Mouse (Mus musculus): ENCODE measurements at regions not wholly inside any gene's neighbourhood (a gene's known extent, or its start where the extent isn't known, plus 50 kb on each side); places are given as distances from the start of the nearest gene placed in this dataset.

DNA sequence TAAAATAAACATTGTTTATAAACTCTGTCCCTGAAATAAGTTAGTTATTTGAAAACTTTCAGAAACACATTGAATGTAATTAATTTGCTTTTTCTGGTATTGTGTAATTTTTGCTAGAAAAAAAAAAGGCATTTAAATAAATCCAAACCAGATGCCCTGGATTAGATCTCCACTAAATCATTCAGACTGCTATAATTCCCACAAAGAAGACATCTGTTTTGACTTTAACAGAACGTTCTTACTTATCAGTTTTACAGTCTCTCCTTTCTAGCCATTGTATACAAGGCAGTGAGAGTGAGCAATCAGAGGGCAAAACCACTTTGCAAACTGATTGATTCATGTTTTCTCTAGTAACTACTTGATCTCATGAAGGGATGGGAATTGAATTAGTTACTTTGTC is 478.8 kb downstream of the Slitrk6 start:
- peak; percentile 48 for DNase-seq
- no peak for TF ChIP-seq CTCF (IDR thresholded peaks at IDR 0.05; ENCODE audit: low read depth)
- H3K27ac ChIP-seq (ENCODE audit: low read depth), result no peak overlapping the region

DNA sequence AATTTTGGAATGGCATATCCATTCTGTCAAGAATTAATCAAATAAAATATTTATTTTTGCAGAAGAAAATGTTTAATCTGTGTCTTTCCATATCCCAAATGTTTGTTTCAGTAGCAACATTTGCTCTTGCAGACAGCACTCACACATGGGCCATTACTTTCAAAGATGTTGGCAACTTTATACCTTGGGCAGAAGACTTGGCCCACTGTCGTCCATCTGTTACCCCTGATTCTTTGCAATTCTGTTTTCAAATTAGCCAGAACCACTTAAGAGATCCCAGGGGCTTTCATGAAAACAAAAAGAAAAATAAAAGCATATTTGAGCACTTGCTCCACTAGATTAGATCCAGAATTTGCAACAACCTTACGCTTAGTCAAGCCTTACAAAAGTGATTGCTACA is 483.7 kb downstream of the Slitrk6 start:
- Histone ChIP-seq H3K27ac (ENCODE audit: low read depth) (no peak overlapping the region), H3K4me1 (ENCODE audit: insufficient read depth) (no peaks in the 10 kb centered on the region), H3K36me3 (ENCODE audit: insufficient read depth) (no peaks in the 10 kb centered on the region), H3K4me2 (no peak overlapping the region), H3K9ac (no peak overlapping the region), H3K9me3 (ENCODE audit: low read depth, low read length) (no peaks in the 10 kb centered on the region), H3K27me3 (ENCODE audit: insufficient read depth, low read length) (no peaks in the 10 kb centered on the region), H3K4me3 (ENCODE audit: low read depth, low read length) (no peak overlapping the region)
- WGBS, result 83% methylated on average over 2 of the region's 2 CpGs
- no peak for TF ChIP-seq CTCF (IDR thresholded peaks at IDR 0.05; ENCODE audit: low read depth)
- ATAC-seq (ENCODE audit: insufficient read depth) (no peak), DNase-seq (no peak)

More for the DNA sequence above, 478.8 kb downstream of the Slitrk6 start:
- ATAC-seq (ENCODE audit: insufficient read depth), result peak; percentile 60; the same call in 1 of the 2 replicates
- no peak overlapping the region for H3K4me3 ChIP-seq (ENCODE audit: low read depth, low read length)
- 17% methylated on average over 1 of the region's 1 CpGs for WGBS
- H3K9me3 ChIP-seq (ENCODE audit: low read depth, low read length), result no peaks in the 10 kb centered on the region
- no peak overlapping the region for H3K4me2 ChIP-seq
- H3K4me1 ChIP-seq (ENCODE audit: insufficient read depth), result no peaks in the 10 kb centered on the region; the same call in 1 of the 2 replicates
- no peaks in the 10 kb centered on the region for H3K27me3 ChIP-seq (ENCODE audit: insufficient read depth, low read length)
- no peak overlapping the region for H3K9ac ChIP-seq
- H3K36me3 ChIP-seq (ENCODE audit: insufficient read depth), result no peaks in the 10 kb centered on the region

DNA sequence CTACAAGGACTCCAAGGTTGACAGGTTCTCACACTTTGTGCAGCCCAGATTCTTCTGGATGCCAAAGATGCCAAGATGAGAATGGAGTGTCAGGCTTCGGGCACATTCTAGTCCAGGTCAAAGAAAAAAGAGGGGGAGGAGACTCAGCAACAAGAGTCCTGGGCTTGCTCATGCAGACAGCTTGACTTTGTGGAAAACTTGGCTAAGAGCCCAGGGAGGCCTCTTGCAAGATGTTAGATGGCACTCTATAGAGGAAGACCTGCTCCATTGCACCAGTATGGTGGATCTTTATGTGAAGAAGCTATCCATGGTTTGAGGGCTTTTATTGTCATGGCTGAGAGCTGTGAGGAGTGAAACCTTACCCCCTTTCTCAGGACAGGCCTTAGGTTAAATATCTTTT is 510.5 kb downstream of the Slitrk6 start:
- H3K36me3 ChIP-seq (ENCODE audit: insufficient read depth), result no peaks in the 10 kb centered on the region
- WGBS, result 42% methylated on average over 1 of the region's 1 CpGs
- peak; percentile 58 for ATAC-seq (ENCODE audit: insufficient read depth)
- TF ChIP-seq CTCF (IDR thresholded peaks at IDR 0.05; ENCODE audit: low read depth), result no peak
- no peak overlapping the region for H3K27ac ChIP-seq (ENCODE audit: low read depth)
- H3K4me1 ChIP-seq (ENCODE audit: insufficient read depth), result no peaks in the 10 kb centered on the region
- no peaks in the 10 kb centered on the region for H3K27me3 ChIP-seq (ENCODE audit: insufficient read depth, low read length)
- DNase-seq, result peak; percentile 68
- no peaks in the 10 kb centered on the region for H3K9me3 ChIP-seq (ENCODE audit: low read depth, low read length)
- no peak overlapping the region for H3K9ac ChIP-seq
- H3K4me3 ChIP-seq (ENCODE audit: low read depth, low read length), result no peak overlapping the region
- H3K4me2 ChIP-seq, result no peak overlapping the region

DNA sequence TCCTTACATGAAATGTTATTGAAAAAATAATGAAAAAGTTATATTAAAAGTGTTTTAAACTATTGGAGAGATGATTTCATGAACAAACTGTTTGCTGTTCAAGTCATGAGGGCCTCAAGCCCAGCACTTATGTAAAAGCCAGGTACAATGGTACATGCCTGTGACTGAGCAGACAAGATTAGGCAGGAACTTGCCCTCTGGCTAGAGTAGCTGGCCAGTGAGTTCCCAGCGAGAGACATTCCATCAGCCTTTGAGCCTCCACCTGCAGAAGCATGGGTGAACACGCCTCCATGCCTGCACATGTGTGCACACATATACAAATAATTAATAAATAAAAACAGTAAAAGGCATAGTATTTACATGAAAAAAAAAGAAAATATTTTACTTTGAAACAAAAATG is 511.4 kb downstream of the Slitrk6 start:
- no peaks in the 10 kb centered on the region for H3K36me3 ChIP-seq (ENCODE audit: insufficient read depth)
- H3K9ac ChIP-seq, result no peak overlapping the region
- no peaks in the 10 kb centered on the region for H3K9me3 ChIP-seq (ENCODE audit: low read depth, low read length)
- H3K4me3 ChIP-seq (ENCODE audit: low read depth, low read length), result no peak overlapping the region
- WGBS, result 83% methylated on average over 2 of the region's 2 CpGs
- no peaks in the 10 kb centered on the region for H3K27me3 ChIP-seq (ENCODE audit: insufficient read depth, low read length)
- H3K27ac ChIP-seq (ENCODE audit: low read depth), result no peak overlapping the region
- no peaks in the 10 kb centered on the region for H3K4me1 ChIP-seq (ENCODE audit: insufficient read depth)
- no peak overlapping the region for H3K4me2 ChIP-seq
- TF ChIP-seq CTCF (IDR thresholded peaks at IDR 0.05; ENCODE audit: low read depth), result no peak
- no peak for ATAC-seq (ENCODE audit: insufficient read depth)
- DNase-seq, result no peak

DNA sequence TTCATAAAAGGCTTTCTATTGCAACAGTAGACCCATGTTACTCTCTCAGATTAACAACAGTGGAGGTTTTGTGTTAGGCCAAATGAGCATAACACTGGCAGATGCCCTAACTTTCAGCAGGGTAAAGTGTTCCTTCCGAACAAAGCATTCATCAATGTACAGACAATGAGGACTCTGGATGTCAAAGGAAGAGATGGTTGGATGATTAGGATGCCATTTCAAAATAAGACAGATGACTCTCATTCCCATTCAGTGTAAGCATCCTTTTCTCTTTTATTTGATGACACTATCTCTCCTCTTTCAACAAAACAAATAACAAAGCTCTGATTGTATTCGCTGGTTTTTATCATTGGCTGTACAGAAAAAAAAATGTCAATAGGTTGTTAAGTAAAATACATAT is 516.1 kb downstream of the Slitrk6 start:
- no peaks in the 10 kb centered on the region for H3K9me3 ChIP-seq (ENCODE audit: low read depth, low read length)
- TF ChIP-seq CTCF (IDR thresholded peaks at IDR 0.05; ENCODE audit: low read depth), result no peak
- H3K9ac ChIP-seq, result no peak overlapping the region
- H3K27ac ChIP-seq (ENCODE audit: low read depth), result no peak overlapping the region
- 78% methylated on average over 2 of the region's 2 CpGs for WGBS
- no peaks in the 10 kb centered on the region for H3K36me3 ChIP-seq (ENCODE audit: insufficient read depth)
- H3K4me2 ChIP-seq, result no peak overlapping the region
- ATAC-seq (ENCODE audit: insufficient read depth) (no peak), DNase-seq (no peak)
- H3K4me1 ChIP-seq (ENCODE audit: insufficient read depth), result no peaks in the 10 kb centered on the region
- H3K27me3 ChIP-seq (ENCODE audit: insufficient read depth, low read length), result no peaks in the 10 kb centered on the region
- no peak overlapping the region for H3K4me3 ChIP-seq (ENCODE audit: low read depth, low read length)

DNA sequence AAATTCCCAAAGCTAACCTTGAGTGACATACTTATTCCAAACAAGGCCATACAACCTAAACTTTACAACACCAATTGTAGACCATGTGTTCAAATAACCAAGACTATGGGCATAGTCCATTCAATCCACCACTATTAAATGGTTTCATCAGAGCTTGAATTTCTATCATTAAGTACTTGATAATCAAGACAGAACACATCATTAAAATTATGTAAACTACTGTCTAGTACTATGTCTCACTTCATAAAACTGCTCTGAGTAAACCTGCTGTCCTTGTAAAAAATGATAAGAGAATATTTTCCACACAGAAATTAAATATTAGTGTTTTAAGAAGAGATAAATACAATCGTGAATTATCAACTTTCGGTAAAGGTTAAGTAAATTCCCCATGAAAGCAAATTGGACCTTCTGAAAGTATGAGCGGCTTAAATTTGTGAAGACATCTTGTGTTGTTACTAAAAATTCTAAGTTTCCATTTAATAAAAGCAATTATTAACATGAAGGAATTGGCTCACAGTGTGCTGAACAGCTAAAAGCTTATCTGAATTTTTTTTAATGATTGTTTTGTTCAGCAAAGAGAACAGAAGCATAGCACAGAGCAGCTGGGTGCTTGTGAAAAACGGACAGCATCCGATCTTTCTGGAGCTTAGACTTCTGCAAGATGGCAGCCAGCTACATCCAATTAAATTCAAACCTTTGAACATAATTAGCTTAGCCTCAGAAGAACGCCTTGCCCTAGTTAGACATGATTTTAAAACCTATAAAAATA is 530.1 kb downstream of the Slitrk6 start:
- Histone ChIP-seq H3K27me3 (ENCODE audit: insufficient read depth, low read length) (no peaks in the 10 kb centered on the region), H3K9ac (no peak overlapping the region), H3K4me1 (ENCODE audit: insufficient read depth) (no peaks in the 10 kb centered on the region), H3K4me3 (ENCODE audit: low read depth, low read length) (no peak overlapping the region), H3K4me2 (no peak overlapping the region), H3K36me3 (ENCODE audit: insufficient read depth) (no peaks in the 10 kb centered on the region), H3K9me3 (ENCODE audit: low read depth, low read length) (no peaks in the 10 kb centered on the region), H3K27ac (ENCODE audit: low read depth) (no peak overlapping the region)
- 32% methylated on average over 6 of the region's 6 CpGs for WGBS
- TF ChIP-seq CTCF (IDR thresholded peaks at IDR 0.05; ENCODE audit: low read depth), result no peak
- peak; percentile 70 for DNase-seq
- ATAC-seq (ENCODE audit: insufficient read depth), result peak; percentile 95

DNA sequence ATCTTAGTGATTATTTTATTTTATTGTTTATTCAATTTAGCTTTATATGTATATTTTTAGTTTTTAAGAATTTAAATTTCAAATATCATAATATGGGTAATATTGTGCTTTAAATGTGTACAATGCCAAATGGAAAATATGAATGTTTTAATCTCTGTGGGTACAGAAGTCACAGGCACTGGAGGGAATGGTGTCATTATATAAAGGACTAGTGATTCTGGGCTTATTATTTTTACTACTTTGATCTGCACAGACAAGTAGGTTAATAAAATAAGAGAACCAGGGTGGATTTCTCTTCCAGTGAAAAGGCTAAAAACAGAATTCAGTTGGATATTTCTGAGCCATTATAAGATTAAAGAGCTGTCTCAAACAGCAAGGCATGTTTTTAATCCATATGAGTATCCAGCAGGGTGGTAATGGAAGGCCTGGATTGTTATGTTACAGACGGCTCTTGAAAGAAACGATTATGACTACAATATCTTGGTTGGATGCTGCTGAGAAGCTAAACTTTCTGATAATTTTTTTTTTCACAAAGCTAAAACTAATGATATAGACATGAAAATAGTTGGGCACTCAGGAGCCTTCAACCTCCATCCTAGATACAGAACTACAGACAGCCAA is 563.9 kb downstream of the Slitrk6 start:
- no peak for TF ChIP-seq CTCF (IDR thresholded peaks at IDR 0.05; ENCODE audit: low read depth)
- Histone ChIP-seq H3K4me3 (ENCODE audit: low read depth, low read length) (no peak overlapping the region), H3K9ac (no peak overlapping the region), H3K9me3 (ENCODE audit: low read depth, low read length) (no peaks in the 10 kb centered on the region), H3K36me3 (ENCODE audit: insufficient read depth) (no peaks in the 10 kb centered on the region), H3K27me3 (ENCODE audit: insufficient read depth, low read length) (no peaks in the 10 kb centered on the region), H3K27ac (ENCODE audit: low read depth) (no peak overlapping the region), H3K4me2 (no peak overlapping the region), H3K4me1 (ENCODE audit: insufficient read depth) (no peaks in the 10 kb centered on the region)
- ATAC-seq (ENCODE audit: insufficient read depth) (no peak), DNase-seq (no peak)
- 82% methylated on average over 2 of the region's 2 CpGs for WGBS

All from lung, embryonic 14.5 days (tissue).